Mouse (Mus musculus): ENCODE results near the gene Zfp541. TPM values are rescaled to one million over a fixed set of nuclear protein-coding genes. Genes with fewer than 3 reads are reported as not detected.
A peak's percentile ranks its signal among the peaks of the same experiment; 100 is the strongest.

Gene Zfp541
- total and polyA plus RNA-seq, 2 experiments from 2014 or later: 0.15 to 0.33 TPM

DNA sequence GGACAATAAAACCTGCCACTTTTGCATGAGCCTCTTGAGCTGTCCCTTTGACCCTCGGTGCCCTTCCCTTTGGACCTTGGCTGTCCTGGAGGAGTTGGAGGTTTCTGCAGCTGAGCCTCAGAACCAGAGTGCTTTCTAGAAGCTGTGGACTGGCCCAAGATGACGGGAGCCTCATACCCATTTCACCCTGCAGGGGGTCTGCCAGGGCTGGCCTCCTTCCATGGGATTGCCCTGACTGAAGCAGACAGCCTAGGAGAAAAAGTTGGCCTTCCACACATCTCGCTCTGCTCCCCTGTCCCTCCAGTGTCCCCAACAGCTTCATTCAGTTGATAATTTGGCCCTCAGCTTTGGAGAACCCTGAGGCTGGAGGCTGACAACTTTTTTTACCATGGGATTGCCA is 55.5 kb downstream of the Zfp541 start:
- Histone ChIP-seq H3K9me3 (ENCODE audit: low read length) (no peaks in the 10 kb centered on the region), H3K27ac (ENCODE audit: low read depth, low read length) (no peak overlapping the region), H3K4me3 (ENCODE audit: low read depth, low read length) (no peak overlapping the region), H3K27me3 (ENCODE audit: insufficient read depth, low read length) (no peaks in the 10 kb centered on the region), H3K4me1 (ENCODE audit: insufficient read depth, low read length) (peaks cover 6% of the 10 kb centered on the region; the same call in 1 of the 2 replicates), H3K4me2 (ENCODE audit: low read depth, low read length, poor library complexity, severe bottlenecking) (no peak overlapping the region), H3K36me3 (ENCODE audit: insufficient read depth, low read length) (peaks cover 54% of the 10 kb centered on the region), H3K9ac (replicated peaks; ENCODE audit: low read length, poor library complexity, severe bottlenecking) (no peak overlapping the region)
- TF ChIP-seq CTCF (IDR thresholded peaks at IDR 0.05): no peak
- WGBS: 79% methylated on average over 3 of the region's 3 CpGs
- DNase-seq (ENCODE audit: low spot score) (no peak), ATAC-seq (ENCODE audit: low FRiP score) (no peak)

DNA sequence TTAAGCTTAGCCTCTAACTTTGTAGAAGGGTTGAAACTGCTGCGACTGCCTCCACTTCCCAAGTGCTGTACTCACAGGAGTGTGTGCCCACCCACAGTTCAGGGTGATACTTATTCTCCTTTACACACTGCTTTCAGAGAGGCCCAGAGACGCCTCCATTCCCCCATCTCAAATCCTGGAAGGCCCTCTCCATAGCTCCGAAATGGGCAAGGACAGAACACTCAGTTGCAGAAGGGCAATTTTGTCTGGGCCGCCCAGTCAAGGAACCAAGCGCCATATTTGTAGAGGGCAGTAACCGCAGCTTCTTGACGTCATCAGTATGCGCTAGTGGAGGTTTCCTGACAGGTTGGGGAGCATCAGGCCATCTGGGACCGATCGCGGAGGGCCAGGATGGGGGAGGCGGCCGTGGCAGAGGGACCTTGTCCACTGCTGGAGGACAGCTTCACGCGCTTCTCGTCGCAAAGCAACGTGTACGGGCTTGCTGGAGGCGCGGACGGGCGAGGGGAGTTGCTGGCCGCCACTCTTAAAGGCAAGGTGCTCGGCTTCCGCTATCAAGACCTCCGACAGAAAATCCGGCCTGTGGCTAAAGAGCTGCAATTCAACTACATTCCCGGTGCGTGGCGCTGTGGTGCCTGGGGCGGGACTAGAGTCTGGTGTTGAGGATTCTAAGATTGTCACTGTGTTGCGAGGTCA is 58.1 kb downstream of the Zfp541 start, which contains the start of gene Kptn:
Gene Kptn (plus strand): TSS at position 327 of the 693 bp plus-strand sequence.
- Histone ChIP-seq H3K9me3 (ENCODE audit: low read length) (no peaks in the 10 kb centered on the region), H3K27ac (ENCODE audit: low read depth, low read length) (peak within 1 kb of the TSS; percentile 87), H3K27me3 (ENCODE audit: insufficient read depth, low read length) (no peaks in the 10 kb centered on the region), H3K4me2 (ENCODE audit: low read depth, low read length, poor library complexity, severe bottlenecking) (peak within 1 kb of the TSS; percentile 57), H3K9ac (replicated peaks; ENCODE audit: low read length, poor library complexity, severe bottlenecking) (peak within 1 kb of the TSS; percentile 74), H3K4me1 (ENCODE audit: insufficient read depth, low read length) (peaks cover 6% of the 10 kb centered on the region; the same call in 1 of the 2 replicates), H3K4me3 (ENCODE audit: low read depth, low read length) (peak within 1 kb of the TSS; percentile 62), H3K36me3 (ENCODE audit: insufficient read depth, low read length) (peaks cover 36% of the 10 kb centered on the region)
- DNase-seq (ENCODE audit: low spot score) (peak; percentile 96), ATAC-seq (ENCODE audit: low FRiP score) (peak; percentile 88)
- TF ChIP-seq CTCF (IDR thresholded peaks at IDR 0.05): peak; percentile 94
- WGBS: 1% methylated on average over 33 of the region's 33 CpGs

DNA sequence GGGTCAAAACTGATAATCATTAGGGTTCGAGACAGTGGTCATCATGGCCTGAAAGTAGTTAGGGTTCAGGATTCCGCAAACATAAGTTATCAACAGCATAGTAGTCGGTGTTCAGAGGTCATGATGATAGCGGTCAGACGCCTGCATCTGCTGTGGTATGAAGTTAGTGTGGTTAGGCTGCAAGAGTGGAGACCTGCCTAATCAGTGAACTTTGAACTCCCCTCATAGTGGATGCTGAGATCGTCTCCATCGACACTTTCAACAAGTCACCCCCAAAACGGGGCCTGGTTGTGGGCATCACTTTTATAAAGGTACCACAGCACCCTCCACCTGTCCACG is 58.6 kb downstream of the Zfp541 start:
- peaks cover 32% of the 10 kb centered on the region for H3K36me3 ChIP-seq (ENCODE audit: insufficient read depth, low read length)
- H3K4me2 ChIP-seq (ENCODE audit: low read depth, low read length, poor library complexity, severe bottlenecking): peak overlapping the region; percentile 57
- TF ChIP-seq CTCF (IDR thresholded peaks at IDR 0.05): no peak
- 0 out of 2 replicates have a peak, but pooled peaks have one; percentile 0 for ATAC-seq (ENCODE audit: low FRiP score)
- peak overlapping the region; percentile 62 for H3K4me3 ChIP-seq (ENCODE audit: low read depth, low read length)
- no peaks in the 10 kb centered on the region for H3K27me3 ChIP-seq (ENCODE audit: insufficient read depth, low read length)
- 47% methylated on average over 9 of the region's 9 CpGs for WGBS
- H3K9me3 ChIP-seq (ENCODE audit: low read length): no peaks in the 10 kb centered on the region
- DNase-seq (ENCODE audit: low spot score): no peak
- H3K4me1 ChIP-seq (ENCODE audit: insufficient read depth, low read length): peaks cover 6% of the 10 kb centered on the region; the same call in 1 of the 2 replicates
- H3K9ac ChIP-seq (replicated peaks; ENCODE audit: low read length, poor library complexity, severe bottlenecking): peak overlapping the region; percentile 74
- H3K27ac ChIP-seq (ENCODE audit: low read depth, low read length): no peak overlapping the region

DNA sequence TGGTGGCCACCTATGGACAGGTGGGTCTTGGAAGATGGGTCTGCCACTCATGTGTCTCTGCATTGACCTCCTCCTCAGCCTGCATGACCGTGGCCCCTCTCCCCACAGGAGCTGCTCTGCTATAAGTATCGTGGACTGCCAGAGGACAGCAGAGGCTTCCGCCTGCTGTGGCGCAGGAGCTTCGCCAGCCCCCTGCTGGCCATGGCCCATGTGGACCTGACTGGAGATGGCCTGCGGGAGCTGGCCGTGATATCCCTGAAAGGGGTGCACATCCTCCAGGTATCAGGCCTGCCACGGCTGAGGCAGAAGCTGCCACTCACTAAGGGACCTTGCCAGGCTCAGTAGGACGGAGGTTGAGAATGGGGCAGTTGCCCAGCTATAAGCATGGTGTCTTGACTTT is 64.2 kb downstream of the Zfp541 start:
- 80% methylated on average over 9 of the region's 9 CpGs for WGBS
- TF ChIP-seq CTCF (IDR thresholded peaks at IDR 0.05): no peak; the same call in 1 of the 2 replicates
- peaks cover 25% of the 10 kb centered on the region for H3K36me3 ChIP-seq (ENCODE audit: insufficient read depth, low read length)
- no peaks in the 10 kb centered on the region for H3K27me3 ChIP-seq (ENCODE audit: insufficient read depth, low read length)
- no peak for ATAC-seq (ENCODE audit: low FRiP score)
- H3K9ac ChIP-seq (replicated peaks; ENCODE audit: low read length, poor library complexity, severe bottlenecking): no peak overlapping the region
- no peak overlapping the region for H3K4me3 ChIP-seq (ENCODE audit: low read depth, low read length)
- H3K4me2 ChIP-seq (ENCODE audit: low read depth, low read length, poor library complexity, severe bottlenecking): no peak overlapping the region
- peaks cover 9% of the 10 kb centered on the region for H3K4me1 ChIP-seq (ENCODE audit: insufficient read depth, low read length)
- H3K9me3 ChIP-seq (ENCODE audit: low read length): no peaks in the 10 kb centered on the region
- DNase-seq (ENCODE audit: low spot score): no peak
- no peak overlapping the region for H3K27ac ChIP-seq (ENCODE audit: low read depth, low read length)

DNA sequence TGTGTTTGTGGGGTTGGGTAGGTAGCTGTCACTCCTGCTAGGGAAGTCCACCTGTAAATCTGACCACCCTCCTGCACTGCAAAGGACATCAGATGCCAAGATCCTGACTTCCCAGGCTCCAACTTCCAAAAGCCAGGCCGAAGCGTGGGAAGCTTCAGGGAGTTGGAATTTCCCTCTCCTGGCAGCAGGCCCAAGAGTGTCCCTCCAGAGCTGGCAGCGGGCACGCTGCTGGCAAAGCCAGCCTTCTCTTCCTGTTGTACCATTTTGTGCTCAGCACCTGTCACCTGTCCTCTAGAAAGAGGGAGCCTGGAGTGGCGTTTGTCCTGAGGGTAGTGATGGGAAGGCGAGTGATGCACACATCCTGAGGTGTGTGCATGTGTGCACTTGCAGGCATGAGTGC is 66.7 kb downstream of the Zfp541 start:
- no peak overlapping the region for H3K4me3 ChIP-seq (ENCODE audit: low read depth, low read length)
- H3K9me3 ChIP-seq (ENCODE audit: low read length): no peaks in the 10 kb centered on the region
- peaks cover 25% of the 10 kb centered on the region for H3K36me3 ChIP-seq (ENCODE audit: insufficient read depth, low read length)
- 79% methylated on average over 6 of the region's 6 CpGs for WGBS
- no peak for TF ChIP-seq CTCF (IDR thresholded peaks at IDR 0.05)
- ATAC-seq (ENCODE audit: low FRiP score) (no peak), DNase-seq (ENCODE audit: low spot score) (peak; percentile 38)
- no peak overlapping the region for H3K9ac ChIP-seq (replicated peaks; ENCODE audit: low read length, poor library complexity, severe bottlenecking)
- H3K4me2 ChIP-seq (ENCODE audit: low read depth, low read length, poor library complexity, severe bottlenecking): no peak overlapping the region; the same call in 1 of the 2 replicates
- peaks cover 14% of the 10 kb centered on the region for H3K4me1 ChIP-seq (ENCODE audit: insufficient read depth, low read length)
- no peaks in the 10 kb centered on the region for H3K27me3 ChIP-seq (ENCODE audit: insufficient read depth, low read length)
- no peak overlapping the region for H3K27ac ChIP-seq (ENCODE audit: low read depth, low read length)

DNA sequence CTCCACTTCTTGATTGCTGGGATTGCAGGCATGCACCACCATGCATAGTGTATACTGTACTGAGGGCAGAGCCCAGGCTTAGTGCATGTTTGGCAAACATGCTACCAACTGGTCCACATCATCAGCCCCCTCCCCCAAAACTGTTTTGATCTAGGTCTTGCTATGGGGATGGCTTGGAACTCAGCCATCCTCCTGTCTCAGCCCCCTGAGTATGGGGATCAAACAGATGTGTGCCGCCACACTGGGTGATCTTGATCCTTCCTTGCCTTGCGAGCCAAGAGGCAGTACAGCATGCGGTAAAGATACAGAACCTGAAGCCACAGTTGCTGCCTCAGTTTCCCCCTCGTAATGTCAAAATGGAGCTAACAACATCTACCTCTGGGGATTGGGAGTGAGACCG is 67.3 kb downstream of the Zfp541 start:
- no peak for ATAC-seq (ENCODE audit: low FRiP score)
- H3K27ac ChIP-seq (ENCODE audit: low read depth, low read length): peak overlapping the region; percentile 74; the same call in 1 of the 2 replicates

More for the DNA sequence above, 67.3 kb downstream of the Zfp541 start:
- H3K36me3 ChIP-seq (ENCODE audit: insufficient read depth, low read length): peaks cover 22% of the 10 kb centered on the region
- H3K4me1 ChIP-seq (ENCODE audit: insufficient read depth, low read length): peaks cover 14% of the 10 kb centered on the region
- H3K27me3 ChIP-seq (ENCODE audit: insufficient read depth, low read length): no peaks in the 10 kb centered on the region
- H3K9me3 ChIP-seq (ENCODE audit: low read length): no peaks in the 10 kb centered on the region
- no peak for DNase-seq (ENCODE audit: low spot score)
- H3K4me3 ChIP-seq (ENCODE audit: low read depth, low read length): peak overlapping the region; percentile 60
- no peak for TF ChIP-seq CTCF (IDR thresholded peaks at IDR 0.05)
- peak overlapping the region; percentile 72 for H3K9ac ChIP-seq (replicated peaks; ENCODE audit: low read length, poor library complexity, severe bottlenecking)
- 63% methylated on average over 5 of the region's 5 CpGs for WGBS
- H3K4me2 ChIP-seq (ENCODE audit: low read depth, low read length, poor library complexity, severe bottlenecking): peak overlapping the region; percentile 80

Measured in midbrain, postnatal 0 days (tissue).